Mouse (Mus musculus) heart, adult 2 months (tissue): Measurements from ENCODE around the gene Pla2g7. TPM values are rescaled to one million over a fixed set of nuclear protein-coding genes. Genes with fewer than 3 reads are reported as not detected.
A peak's percentile ranks its signal among the peaks of the same experiment; 100 is the strongest.

Experiments
- DNase-seq, 2 experiments: peaks; one replicate each; pipeline ENCODE4 v3.0.0; 2021
- H3K27ac ChIP-seq: fragments of 200-600 bp; 2 replicates; pipeline ENCODE4 v1.8.1; 2022
- H3K27me3 ChIP-seq: fragments of 200-500 bp; 2 replicates; pipeline ENCODE4 v1.6.1; 2012; ENCODE audit warnings: mild to moderate bottlenecking, low read length, inconsistent platforms, mixed read lengths; ENCODE audit not compliant: control insufficient read depth, insufficient read depth
- H3K36me3 ChIP-seq: fragments of 200-500 bp; 2 replicates; pipeline ENCODE4 v1.6.1; 2012; ENCODE audit warnings: low read length, inconsistent platforms; ENCODE audit not compliant: control insufficient read depth, insufficient read depth
- H3K4me1 ChIP-seq: fragments of 200-500 bp; 2 replicates; pipeline ENCODE4 v1.6.1; 2011; ENCODE audit warnings: low read length; ENCODE audit not compliant: control insufficient read depth, insufficient read depth
- H3K4me3 ChIP-seq: fragments of 200-600 bp; 2 replicates; pipeline ENCODE4 v1.8.1; 2022
- H3K79me2 ChIP-seq: fragments of 200-500 bp; replicated peaks from 2 replicates; pipeline ENCODE4 v1.6.1; 2012; ENCODE audit warnings: mild to moderate bottlenecking, inconsistent platforms, low read length, moderate library complexity, mixed read lengths; ENCODE audit not compliant: control insufficient read depth, insufficient read depth
- H3K9ac ChIP-seq: fragments of 200-500 bp; 2 replicates; pipeline ENCODE4 v1.6.1; 2012; ENCODE audit warnings: low read depth, mild to moderate bottlenecking, control low read depth, inconsistent platforms, low read length, mixed read lengths
- CTCF ChIP-seq: fragments of 200-600 bp; IDR thresholded peaks from 2 replicates; pipeline ENCODE4 v1.8.1; 2022; ENCODE audit warnings: antibody characterized with exemption, mild to moderate bottlenecking, moderate library complexity
- EP300 ChIP-seq: fragments of 200-500 bp; IDR thresholded peaks from 2 replicates; pipeline ENCODE4 v1.6.1; 2011; ENCODE audit warnings: low read depth, low read length, control low read depth; ENCODE audit not compliant: insufficient read depth
- POLR2A ChIP-seq: fragments of 200-500 bp; IDR thresholded peaks from 2 replicates; pipeline ENCODE4 v1.6.1; 2011; ENCODE audit warnings: mild to moderate bottlenecking, low read depth, low read length, control low read depth; ENCODE audit not compliant: insufficient read depth
- WGBS: fragments of 180-500 bp; shearing (Covaris S2); methylation state at CpG from one replicate; pipeline ENCODE4 v1.1.7; 2018; 5-methylcytosine and 5-hydroxymethylcytosine counted together
- intact Hi-C: fragments of 180-260 bp; cut with DNase I; formaldehyde crosslinking; loops from one replicate; pipeline ENCODE4 v1.15.1; 2025
- long read RNA-seq: library from polyadenylated mRNA; stranded (forward); transcript quantifications from one replicate; pipeline ENCODE4 v2.0.0, GENCODE M21; 2021
- polyA plus RNA-seq: library from polyadenylated mRNA; depleted of rRNA; stranded (reverse); fragments of >200 nt; gene quantifications from 2 replicates; pipeline ENCODE4 v1.2.3, GENCODE M21; 2012; rRNA removed
- total RNA-seq, 2 experiments: library from RNA; stranded (reverse); gene quantifications; 2 replicates each; pipeline ENCODE4 v1.2.3; 2021

Pla2g7 gene
- 1 to 10 TPM; 5.8 to 6.2 TPM for total RNA-seq
- 3.5 and 5.3 TPM in 2 replicates for polyA plus RNA-seq
- long read RNA-seq, transcript Pla2g7-201 (12 exons, 2,097 nt), result major isoform, 6 of 6 reads
- long read RNA-seq, partial matches to known transcripts, result 0 of 6 reads
- long read RNA-seq, other reads (novel, unspliced or antisense), result 0 of 6 reads

GRCm38 (mm10) chr17:43567992-43568888, at the start of gene Pla2g7:
Gene Pla2g7, plus strand, starts transcription at chr17:43568098.
- Histone ChIP-seq H3K27ac (peak within 1 kb of the TSS; percentile 31; the same call in 1 of the 2 replicates), H3K4me3 (peak within 1 kb of the TSS; percentile 50), H3K27me3 (no peaks in the 10 kb centered on the region), H3K36me3 (no peaks in the 10 kb centered on the region), H3K79me2 (no peaks in the 10 kb centered on the region), H3K4me1 (no peaks in the 10 kb centered on the region), H3K9ac (peak within 1 kb of the TSS; percentile 52)
- 2% methylated on average over 34 of the region's 34 CpGs for WGBS
- TF ChIP-seq EP300, result no peak
- no peak for TF ChIP-seq CTCF
- peak; percentile 47; the same call in 1 of the 2 replicates for TF ChIP-seq POLR2A
- intact Hi-C loops, result no loop called here
- peak; percentile 60 for DNase-seq

GRCm38 (mm10) chr17:43518644-43519409, 49.1 kb upstream of the Pla2g7 start:
- no peaks in the 10 kb centered on the region; the same call in 1 of the 2 replicates for H3K4me1 ChIP-seq
- no peak overlapping the region for H3K9ac ChIP-seq
- H3K27me3 ChIP-seq, result no peaks in the 10 kb centered on the region; the same call in 1 of the 2 replicates
- DNase-seq, result peak; percentile 45 to 63
- no peak overlapping the region for H3K27ac ChIP-seq
- no peak for TF ChIP-seq POLR2A
- TF ChIP-seq EP300, result 0 out of 2 replicates have a peak, but pooled peaks have one; percentile 35
- TF ChIP-seq CTCF, result peak; percentile 84
- WGBS, result 29% methylated on average over 18 of the region's 18 CpGs
- intact Hi-C loops, result loop anchor here (1.0 to 2.0 kb wide), 3 partner anchors 87 to 612 kb away; no protein-coding TSS in a partner anchor
- H3K79me2 ChIP-seq, result no peaks in the 10 kb centered on the region
- no peaks in the 10 kb centered on the region for H3K36me3 ChIP-seq
- H3K4me3 ChIP-seq, result no peak overlapping the region

DNA sequence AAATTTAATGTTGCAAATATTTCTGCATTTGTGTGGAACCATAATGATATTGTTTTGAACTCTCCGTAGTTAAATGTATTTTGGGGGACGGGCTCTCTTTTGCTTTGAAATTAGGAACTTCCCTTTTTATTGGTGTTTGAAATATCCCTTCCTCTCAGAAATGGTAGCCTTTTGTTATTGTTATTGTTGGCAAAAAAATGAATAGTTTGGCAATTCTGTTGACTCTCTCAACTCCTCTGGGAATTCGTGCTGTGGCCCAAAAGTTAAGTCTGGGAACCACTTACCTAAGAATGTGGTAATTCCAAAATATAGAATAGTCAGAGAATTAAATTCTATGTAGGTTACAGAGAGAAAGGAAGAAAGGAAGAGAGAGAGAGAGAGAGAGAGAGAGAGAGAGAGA, 47.7 kb upstream of the Pla2g7 start:
- WGBS, result 43% methylated on average over 3 of the region's 3 CpGs

GRCm38 (mm10) chr17:43530507-43530906, 37.4 kb upstream of the Pla2g7 start:
- H3K27me3 ChIP-seq, result no peaks in the 10 kb centered on the region
- no peaks in the 10 kb centered on the region for H3K36me3 ChIP-seq
- no peak overlapping the region for H3K9ac ChIP-seq
- intact Hi-C loops, result loop anchor here (10.0 kb wide), 1 partner anchor 54 kb away; no protein-coding TSS in a partner anchor
- H3K4me1 ChIP-seq, result no peaks in the 10 kb centered on the region
- no peak overlapping the region for H3K4me3 ChIP-seq
- no peak for DNase-seq
- TF ChIP-seq POLR2A (no peak), CTCF (no peak), EP300 (no peak)
- H3K79me2 ChIP-seq, result no peaks in the 10 kb centered on the region
- WGBS, result 87% methylated on average over 2 of the region's 2 CpGs
- H3K27ac ChIP-seq, result no peak overlapping the region

More for the DNA sequence above, 47.7 kb upstream of the Pla2g7 start:
- intact Hi-C loops, result no loop called here
- Histone ChIP-seq H3K4me3 (no peak overlapping the region), H3K27ac (no peak overlapping the region), H3K36me3 (no peaks in the 10 kb centered on the region), H3K9ac (no peak overlapping the region), H3K4me1 (no peaks in the 10 kb centered on the region; the same call in 1 of the 2 replicates), H3K27me3 (no peaks in the 10 kb centered on the region; the same call in 1 of the 2 replicates), H3K79me2 (no peaks in the 10 kb centered on the region)
- no peak for TF ChIP-seq EP300
- TF ChIP-seq CTCF, result no peak
- no peak for TF ChIP-seq POLR2A
- no peak for DNase-seq

- H3K4me1 ChIP-seq, result no peaks in the 10 kb centered on the region
- intact Hi-C loops, result loop anchor here (10.0 kb wide), 1 partner anchor 54 kb away; no protein-coding TSS in a partner anchor
- H3K9ac ChIP-seq, result no peak overlapping the region
- H3K27me3 ChIP-seq, result no peaks in the 10 kb centered on the region
- H3K4me3 ChIP-seq, result no peak overlapping the region
- no peak for TF ChIP-seq EP300
- no peak for TF ChIP-seq CTCF
- TF ChIP-seq POLR2A, result no peak
- H3K27ac ChIP-seq, result no peak overlapping the region
- no peaks in the 10 kb centered on the region for H3K79me2 ChIP-seq
- WGBS, result 86% methylated on average over 4 of the region's 4 CpGs
- H3K36me3 ChIP-seq, result no peaks in the 10 kb centered on the region
- no peak for DNase-seq
These were observed 36.7 kb upstream of the Pla2g7 start for GRCm38 (mm10) chr17:43531192-43531591.
